10 mouse cellular contexts compared by ENCODE assay signal in the genomic region with DNA sequence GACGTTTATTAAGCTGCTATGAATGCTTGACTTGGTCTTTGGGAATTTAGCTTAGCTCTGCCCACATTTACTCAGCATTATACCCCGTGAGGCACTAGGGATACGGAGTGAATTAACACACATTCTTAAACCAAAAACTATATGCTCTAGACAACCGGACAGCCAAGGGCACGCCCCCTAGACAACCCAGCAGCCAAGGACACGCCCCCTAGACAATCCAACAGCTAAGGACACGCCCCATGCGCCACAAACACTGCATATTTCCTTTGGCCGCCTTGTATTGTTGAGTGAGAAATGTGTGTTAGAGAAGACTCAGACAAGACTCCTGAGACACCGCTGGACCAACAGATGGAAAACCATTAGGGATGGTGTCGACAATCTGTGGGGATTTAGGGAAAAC. TPM values are rescaled to one million over a fixed set of nuclear protein-coding genes. Genes with fewer than 3 reads are reported as not detected.
DNase-seq lines count a peak whose midpoint lies in the region; ATAC-seq lines count a peak whose summit lies in the region.
"Had no signal": no experiment of that assay in that cellular context is flagged by ENCODE, and none has a peak within 500 bp of the region (broad histone marks: within the 10 kb centered on the region; RNA-seq: fewer than 3 reads in every experiment).

No protein-coding gene starts in this region.

- no peaks in the 10 kb centered on the region for H3K36me3 ChIP-seq in forebrain, embryonic 11.5 days (ENCODE audit: control insufficient read depth, insufficient read depth, low read length)
- H3K36me3 ChIP-seq in forebrain, embryonic 15.5 days = no peaks in the 10 kb centered on the region
- no peaks in the 10 kb centered on the region for H3K36me3 ChIP-seq in intestine, embryonic 15.5 days

- ATAC-seq in forebrain, embryonic 11.5 days (replicated peaks; ENCODE audit: low FRiP score) = 0 out of 2 replicates have a peak, but pooled peaks have one; percentile 63
- no peak for ATAC-seq in forebrain, embryonic 15.5 days (replicated peaks)
- ATAC-seq in intestine, embryonic 15.5 days = peak; percentile 72; the same call in 1 of the 2 replicates
- ATAC-seq: forebrain, embryonic 14.5 days had no signal

- H3K4me3 ChIP-seq in forebrain, embryonic 11.5 days (ENCODE audit: low read depth, low read length) = no peak overlapping the region
- no peak overlapping the region for H3K4me3 ChIP-seq in forebrain, embryonic 15.5 days
- no peak overlapping the region for H3K4me3 ChIP-seq in intestine, embryonic 15.5 days (replicated peaks)

- H3K4me2 ChIP-seq in forebrain, embryonic 11.5 days (ENCODE audit: low read depth, low read length, severe bottlenecking) = no peak overlapping the region
- H3K4me2 ChIP-seq in forebrain, embryonic 15.5 days (replicated peaks) = no peak overlapping the region
- no peak overlapping the region for H3K4me2 ChIP-seq in intestine, embryonic 15.5 days (replicated peaks)

- 68% methylated on average over 11 of the region's 11 CpGs for WGBS in forebrain, embryonic 11.5 days
- WGBS in forebrain, embryonic 15.5 days = 63% methylated on average over 11 of the region's 11 CpGs
- 68% methylated on average over 11 of the region's 11 CpGs for WGBS in intestine, embryonic 15.5 days

- DNase-seq in forebrain, embryonic 11.5 days (ENCODE audit: low spot score) = no peak
- peak; percentile 50 to 67 for DNase-seq in CD8-positive naive resting alpha-beta T cell, adult 2 months (ENCODE audit: low read depth in 2 of 2, low spot score in 2 of 2)
- peak; percentile 32 to 44 for DNase-seq in natural killer cell, adult 2 months (ENCODE audit: low spot score in 2 of 2)
- no peak for DNase-seq in gastrocnemius, adult 8-10 months (ENCODE audit: low spot score in 2 of 2)
- no peak for DNase-seq in left cerebral cortex, adult 11 months (ENCODE audit: low spot score)
- DNase-seq in ovary, postnatal 10 days (ENCODE audit: low spot score) = no peak
- DNase-seq: right cerebral cortex, postnatal 14 days had no signal

- no peaks in the 10 kb centered on the region for H3K4me1 ChIP-seq in forebrain, embryonic 11.5 days (replicated peaks; ENCODE audit: control insufficient read depth, insufficient read depth, low read length)
- no peaks in the 10 kb centered on the region; the same call in 1 of the 2 replicates for H3K4me1 ChIP-seq in forebrain, embryonic 15.5 days
- H3K4me1 ChIP-seq in intestine, embryonic 15.5 days (replicated peaks) = no peaks in the 10 kb centered on the region

- no peak overlapping the region; the same call in 1 of the 2 replicates for H3K9ac ChIP-seq in forebrain, embryonic 11.5 days (ENCODE audit: low read length)
- no peak overlapping the region for H3K9ac ChIP-seq in forebrain, embryonic 15.5 days (replicated peaks)
- H3K9ac ChIP-seq in intestine, embryonic 15.5 days = no peak overlapping the region

- no peaks in the 10 kb centered on the region for H3K27me3 ChIP-seq in forebrain, embryonic 11.5 days (ENCODE audit: control insufficient read depth, insufficient read depth, low read length)
- H3K27me3 ChIP-seq in forebrain, embryonic 15.5 days = no peaks in the 10 kb centered on the region
- H3K27me3 ChIP-seq in intestine, embryonic 15.5 days (replicated peaks) = no peaks in the 10 kb centered on the region

- H3K9me3 ChIP-seq in forebrain, embryonic 11.5 days (ENCODE audit: control insufficient read depth, low read length) = no peaks in the 10 kb centered on the region
- no peaks in the 10 kb centered on the region for H3K9me3 ChIP-seq in forebrain, embryonic 15.5 days
- no peaks in the 10 kb centered on the region for H3K9me3 ChIP-seq in intestine, embryonic 15.5 days

- no peak overlapping the region for H3K27ac ChIP-seq in forebrain, embryonic 11.5 days (ENCODE audit: low read depth, low read length)
- no peak overlapping the region for H3K27ac ChIP-seq in forebrain, embryonic 15.5 days (replicated peaks)
- no peak overlapping the region for H3K27ac ChIP-seq in intestine, embryonic 15.5 days

RNA-seq across cellular contexts. Expression of gene St6galnac5, which starts 39.1 kb away (rescaled TPM):
- polyA plus RNA-seq in forebrain, embryonic 11.5 days (2014; fragmentation: Nextera tagmentation; extraction: Ambion mirVana) = 0.69 and 1.3 TPM in 2 replicates
- 17.7 and 18.3 TPM in 2 replicates for polyA plus RNA-seq in forebrain, embryonic 15.5 days (2015; fragmentation: Nextera tagmentation; extraction: Ambion mirVana)
- 0.39 and 0.40 TPM in 2 replicates for polyA plus RNA-seq in intestine, embryonic 15.5 days (2015; fragmentation: Nextera tagmentation; extraction: Ambion mirVana)
- total RNA-seq in gastrocnemius, adult 8-10 months (2022) = under 1 TPM; 0.07 to 0.38 (median 0.15) TPM

Comparison
In these comparisons a context has a peak if more than half of its experiments do, and no peak if none do; other contexts are left out.
1. DNase-seq: peak in CD8-positive naive resting alpha-beta T cell, adult 2 months (2 of 2) and natural killer cell, adult 2 months (2 of 2); none in forebrain, embryonic 11.5 days (single experiment), gastrocnemius, adult 8-10 months (0 of 2), left cerebral cortex, adult 11 months (single experiment) and ovary, postnatal 10 days (single experiment).